ENCODE assay signal across 9 mouse cellular contexts in the genomic region with DNA sequence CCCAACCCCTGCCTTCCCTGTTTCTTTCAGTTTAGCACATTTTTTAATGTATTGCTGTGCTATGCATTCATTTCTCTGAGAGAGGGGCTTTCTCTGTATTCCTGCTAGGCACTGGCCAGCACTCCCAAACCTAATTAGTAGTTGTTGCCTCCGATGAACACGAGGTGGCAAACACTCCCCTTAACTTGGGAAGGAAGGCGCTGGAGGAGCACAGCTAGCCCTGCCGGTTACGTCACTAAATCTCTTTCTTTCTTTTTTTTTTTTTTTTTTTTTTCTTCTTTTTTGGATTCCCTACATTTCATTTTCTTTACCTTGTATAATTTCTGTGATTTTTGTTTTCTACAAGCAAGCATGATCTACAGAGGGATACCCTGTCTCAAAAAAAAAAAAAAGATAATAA. TPM values are rescaled to one million over a fixed set of nuclear protein-coding genes. Genes with fewer than 3 reads are reported as not detected.
DNase-seq lines count a peak whose midpoint lies in the region; ATAC-seq lines count a peak whose summit lies in the region.
"Had no signal": no experiment of that assay in that cellular context is flagged by ENCODE, and none has a peak within 500 bp of the region (broad histone marks: within the 10 kb centered on the region; RNA-seq: fewer than 3 reads in every experiment).

No protein-coding gene starts in this region.

- DNase-seq in heart, adult 18-20 months, result peak; percentile 54 to 55
- no peak for DNase-seq in heart, embryonic 10.5 days (ENCODE audit: low spot score)
- peak; percentile 31 for DNase-seq in thymus, postnatal 4 days
- DNase-seq in thymus, postnatal 10 days (ENCODE audit: low spot score in 2 of 2), result no peak
- DNase-seq in left cerebral cortex, postnatal 4 days, result peak; percentile 61
- peak; percentile 57 for DNase-seq in retina, embryonic 14.5 days (ENCODE audit: low spot score)
- DNase-seq in adrenal gland, adult 8-10 months, result no peak

- peak; percentile 82 for ATAC-seq in erythroid progenitor cell, adult 5-6 weeks (replicated peaks; ENCODE audit: low FRiP score, poor library complexity, severe bottlenecking)

- intact Hi-C loops in left cerebral cortex, postnatal 4 days (cut with DNase I), result loop anchor here (5.0 to 10.0 kb wide), 2 partner anchors 110 to 387 kb away; a partner anchor contains a TSS

- H3K4me3 ChIP-seq in heart, embryonic 10.5 days, result no peak overlapping the region

- WGBS in heart, embryonic 10.5 days, result 6% methylated on average over 5 of the region's 5 CpGs

- peaks cover 4% of the 10 kb centered on the region for H3K4me1 ChIP-seq in heart, embryonic 10.5 days

- no peaks in the 10 kb centered on the region for H3K27me3 ChIP-seq in heart, embryonic 10.5 days (ENCODE audit: insufficient read depth, poor library complexity, severe bottlenecking)

- no peaks in the 10 kb centered on the region for H3K36me3 ChIP-seq in heart, embryonic 10.5 days

- H3K9me3 ChIP-seq in heart, embryonic 10.5 days, result no peaks in the 10 kb centered on the region

- no peak overlapping the region for H3K27ac ChIP-seq in heart, embryonic 10.5 days

RNA-seq across cellular contexts. Expression of a gene that starts 6.9 kb away (rescaled TPM):
- 1 to 10 TPM; 5.4 to 5.6 TPM for total RNA-seq in heart, adult 18-20 months (2021)
- polyA plus RNA-seq in heart, embryonic 10.5 days (2016; fragmentation: Nextera tagmentation; extraction: Ambion mirVana), result 20.3 and 25.1 TPM in 2 replicates
- 90.5 and 137 TPM in 2 replicates for total RNA-seq in erythroid progenitor cell, adult 5-6 weeks (2015; ENCODE audit: low replicate concordance)
- 85.2 and 107 TPM in 2 replicates for total RNA-seq in erythroid progenitor cell, adult 5-6 weeks (2017; ENCODE audit: low replicate concordance)
- total RNA-seq in left cerebral cortex, postnatal 4 days (2021), result 10 to 100 TPM; 23.4 to 27.8 TPM
- 10 to 100 TPM; 33.0 to 64.0 (median 46.6) TPM for total RNA-seq in adrenal gland, adult 8-10 months (2022)

RNA-seq across cellular contexts. Expression of a gene that starts 39.5 kb away (rescaled TPM):
- not detected for total RNA-seq in heart, adult 18-20 months (2021)
- polyA plus RNA-seq in heart, embryonic 10.5 days (2016; fragmentation: Nextera tagmentation; extraction: Ambion mirVana), result 0.37 and 0.48 TPM in 2 replicates
- 2.5 TPM in 1 of 2 replicates, not detected in the other for total RNA-seq in erythroid progenitor cell, adult 5-6 weeks (2015; ENCODE audit: low replicate concordance)
- total RNA-seq in erythroid progenitor cell, adult 5-6 weeks (2017; ENCODE audit: low replicate concordance), result 1.3 TPM in 1 of 2 replicates, not detected in the other
- total RNA-seq in left cerebral cortex, postnatal 4 days (2021), result not detected
- not detected for total RNA-seq in adrenal gland, adult 8-10 months (2022)
- total RNA-seq: layer of hippocampus, postnatal 25 days had no signal

RNA-seq across cellular contexts. Expression of a gene that starts 58.3 kb away (rescaled TPM):
- total RNA-seq in heart, adult 18-20 months (2021), result 10 to 100 TPM; 13.2 to 13.8 TPM
- polyA plus RNA-seq in heart, embryonic 10.5 days (2016; fragmentation: Nextera tagmentation; extraction: Ambion mirVana), result 144 and 202 TPM in 2 replicates
- 0.84 and 1.4 TPM in 2 replicates for total RNA-seq in erythroid progenitor cell, adult 5-6 weeks (2015; ENCODE audit: low replicate concordance)
- total RNA-seq in erythroid progenitor cell, adult 5-6 weeks (2017; ENCODE audit: low replicate concordance), result 0.51 TPM in 1 of 2 replicates, not detected in the other
- total RNA-seq in left cerebral cortex, postnatal 4 days (2021), result 10 to 100 TPM; 36.9 to 37.6 TPM
- 10 to 100 TPM; 17.0 to 24.2 (median 20.5) TPM for total RNA-seq in adrenal gland, adult 8-10 months (2022)

Comparison
In these comparisons a context has a peak if more than half of its experiments do, and no peak if none do; other contexts are left out.
1. DNase-seq: peak in heart, adult 18-20 months (2 of 2), thymus, postnatal 4 days (single experiment), left cerebral cortex, postnatal 4 days (single experiment) and retina, embryonic 14.5 days (single experiment); none in heart, embryonic 10.5 days (single experiment), thymus, postnatal 10 days (0 of 2) and adrenal gland, adult 8-10 months (single experiment).
2. RNA of a gene that starts 58.3 kb away (total RNA-seq): 36.9 to 37.6 TPM in left cerebral cortex, postnatal 4 days, 17.0 to 24.2 TPM in adrenal gland, adult 8-10 months and 13.2 to 13.8 TPM in heart, adult 18-20 months; 0.51 to 1.4 TPM in erythroid progenitor cell, adult 5-6 weeks; every median in the first group is over 4 times any median in the second.